Mouse (Mus musculus): ENCODE measurements around the gene Cldn20.

DNA sequence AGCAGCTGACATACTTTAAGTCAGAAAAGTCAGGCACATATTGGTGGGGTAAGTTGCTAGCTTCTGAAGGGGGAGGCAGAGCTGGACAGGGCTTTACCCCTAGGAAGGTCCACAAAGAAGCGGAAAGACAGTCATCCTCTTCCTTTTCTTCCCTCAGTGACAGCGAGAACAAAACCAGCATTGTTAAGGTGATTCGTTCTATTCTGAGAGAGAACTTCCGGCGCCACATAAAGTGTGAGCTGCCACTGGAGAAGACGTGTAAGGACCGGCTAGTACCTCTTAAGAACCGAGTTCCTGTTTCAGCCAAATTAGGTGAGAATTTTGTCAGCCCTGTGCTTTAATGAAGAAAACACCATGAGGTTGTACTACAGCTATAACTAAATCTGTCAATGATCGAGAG is 15.9 kb upstream of the Cldn20 start:
- no peak for TF ChIP-seq CTCF (IDR thresholded peaks at IDR 0.05; ENCODE audit: extremely low read depth, insufficient read depth, low read length)
- TF ChIP-seq POLR2A (IDR thresholded peaks at IDR 0.05; ENCODE audit: extremely low read depth, insufficient read depth, low read length): no peak
